Mouse (Mus musculus) spleen, adult 12 weeks (tissue): ENCODE measurements around the gene Gm17332.
A peak's percentile ranks its signal among the peaks of the same experiment; 100 is the strongest.
"Not testable (repeated sequence)": the region's sequence is repeated elsewhere in the genome, so short reads cannot be mapped to it uniquely, and the experiment has no call there.

Experiments used
- DNase-seq: peaks from one replicate; pipeline ENCODE4 v3.0.0; 2022; ENCODE audit warnings: low spot score

Gene Gm17332

DNA sequence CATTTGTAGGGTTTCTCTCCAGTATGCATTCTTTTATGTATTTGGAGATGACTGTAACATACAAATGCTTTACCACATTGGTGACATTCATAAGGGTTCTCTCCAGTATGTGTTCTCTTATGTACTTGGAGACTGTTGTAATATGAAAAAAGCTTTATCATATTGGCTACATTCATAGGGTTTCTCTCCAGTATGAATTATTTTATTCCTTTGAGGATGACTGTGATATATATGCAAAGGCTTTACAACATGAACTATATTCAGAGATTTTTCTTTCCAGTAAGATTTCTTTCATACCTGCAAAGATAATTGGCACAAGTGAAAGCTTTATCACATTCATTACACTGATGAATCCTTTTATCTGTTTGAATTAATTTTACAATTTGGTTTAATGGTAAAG, at the start of gene Gm17332:
TSS of gene Gm17332 (minus strand) at position 101 of the 400 bp plus-strand sequence.
- DNase-seq = no peak

DNA sequence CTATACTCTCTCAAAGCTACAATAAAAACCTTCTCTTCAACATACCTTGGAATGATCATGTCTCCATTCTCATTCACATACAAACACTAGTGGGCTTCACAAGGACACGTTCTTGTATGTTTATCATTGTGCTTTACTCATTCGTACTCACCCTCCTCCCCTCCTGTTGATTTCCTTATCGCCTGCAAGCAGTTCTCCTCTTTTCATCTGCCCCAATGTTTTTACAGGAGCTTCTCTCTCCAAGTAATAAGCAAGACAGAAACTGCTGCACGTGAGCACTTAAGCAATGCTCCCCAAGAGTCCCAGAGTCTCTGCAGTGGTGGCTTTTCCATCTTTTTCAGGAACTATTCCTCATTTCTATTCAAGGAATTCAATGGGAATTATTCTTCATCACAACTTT, 47.7 kb upstream of the Gm17332 start:
- DNase-seq = no peak

DNA sequence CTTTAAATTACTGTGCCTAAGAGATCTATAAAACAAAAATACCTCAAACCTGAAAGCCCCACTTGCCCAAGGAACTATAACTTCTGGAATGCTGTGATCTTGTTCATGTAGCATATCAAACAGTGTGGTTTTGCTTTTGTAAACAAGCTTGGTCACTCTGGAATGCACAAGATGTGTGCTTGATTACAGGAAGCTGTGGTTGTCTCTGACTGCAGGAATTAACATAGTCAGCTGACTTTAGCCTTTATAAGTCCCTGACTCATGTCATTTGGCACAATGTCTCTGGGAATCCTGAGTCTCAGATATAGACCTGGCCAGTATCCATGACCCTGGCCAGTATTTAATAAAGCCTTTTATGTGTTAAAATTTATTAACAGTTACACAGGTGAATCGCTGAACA, 43.1 kb upstream of the Gm17332 start:
- DNase-seq = no peak

DNA sequence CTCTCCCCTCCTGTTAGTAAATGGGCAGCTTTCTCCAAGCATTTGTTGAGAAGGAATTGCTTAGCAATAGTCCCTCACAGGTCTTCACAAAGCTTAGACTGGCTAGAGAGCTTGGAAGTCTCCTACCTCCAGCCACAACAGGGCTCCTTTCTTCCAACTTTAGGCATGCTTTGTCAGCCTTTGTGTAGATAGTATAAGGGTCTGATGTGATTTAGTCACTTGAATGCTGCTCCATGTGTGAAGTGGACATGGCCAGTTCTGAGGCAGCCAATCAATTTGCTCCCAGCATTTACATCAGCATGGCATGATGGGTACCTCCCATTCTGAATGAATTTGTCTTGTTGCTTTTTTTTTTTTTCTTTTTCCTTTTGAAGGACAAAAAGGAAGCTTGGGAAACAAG, 35.7 kb upstream of the Gm17332 start:
- no peak for DNase-seq

DNA sequence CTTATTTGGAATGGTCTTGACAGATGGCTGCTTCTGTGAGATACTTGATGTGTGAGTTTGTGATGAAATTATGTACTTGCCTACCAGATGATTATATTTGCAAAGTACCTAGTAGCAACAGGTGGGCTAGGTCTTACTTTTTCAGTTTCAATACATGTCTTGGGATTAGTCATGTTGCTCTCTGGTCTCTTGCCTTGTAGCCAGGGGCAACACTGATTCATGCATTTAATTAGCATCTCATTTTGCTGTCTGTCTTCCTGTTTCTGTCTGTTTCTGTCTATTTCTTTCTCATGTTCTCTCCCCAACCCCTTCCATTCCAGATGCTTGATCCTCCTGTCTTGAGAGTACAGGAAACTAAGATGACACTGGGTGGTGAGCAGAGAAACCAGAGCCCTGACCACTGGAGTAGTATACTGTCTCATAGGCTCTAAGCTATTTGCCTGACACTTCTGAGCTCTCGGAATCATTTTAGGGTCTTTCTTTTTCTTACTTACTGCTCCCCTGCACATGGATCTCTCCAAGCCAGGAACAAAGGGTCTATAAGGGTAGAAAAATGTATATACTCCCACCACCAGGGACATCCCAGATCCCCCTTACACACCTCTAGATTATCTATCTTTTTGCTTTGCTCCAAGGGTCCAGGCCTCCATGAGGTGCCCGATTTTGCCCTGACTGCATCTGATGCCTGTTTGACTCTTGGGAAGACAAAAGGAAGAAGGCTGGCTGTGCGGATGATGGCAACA, 13.5 kb upstream of the Gm17332 start:
- DNase-seq = no peak

DNA sequence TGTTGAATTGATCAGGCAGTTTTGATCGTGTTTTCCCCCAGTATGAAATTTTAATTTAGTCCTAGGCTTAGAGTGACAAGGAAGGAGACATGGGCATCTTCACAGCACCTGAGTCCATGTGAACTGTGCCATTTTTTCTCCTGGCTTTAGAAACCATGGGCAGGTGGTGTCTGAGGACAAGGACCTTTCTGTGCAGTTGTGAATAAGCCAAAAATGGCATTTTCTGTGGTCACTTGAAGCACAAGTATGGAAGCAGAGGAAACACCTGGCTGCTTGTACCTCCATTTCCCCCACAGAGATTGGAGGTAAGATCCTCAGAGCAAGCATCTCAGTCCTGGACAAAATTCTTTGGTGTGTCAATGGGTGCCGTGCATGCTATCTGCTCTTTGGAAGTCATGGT, 12.5 kb upstream of the Gm17332 start:
- DNase-seq = no peak

DNA sequence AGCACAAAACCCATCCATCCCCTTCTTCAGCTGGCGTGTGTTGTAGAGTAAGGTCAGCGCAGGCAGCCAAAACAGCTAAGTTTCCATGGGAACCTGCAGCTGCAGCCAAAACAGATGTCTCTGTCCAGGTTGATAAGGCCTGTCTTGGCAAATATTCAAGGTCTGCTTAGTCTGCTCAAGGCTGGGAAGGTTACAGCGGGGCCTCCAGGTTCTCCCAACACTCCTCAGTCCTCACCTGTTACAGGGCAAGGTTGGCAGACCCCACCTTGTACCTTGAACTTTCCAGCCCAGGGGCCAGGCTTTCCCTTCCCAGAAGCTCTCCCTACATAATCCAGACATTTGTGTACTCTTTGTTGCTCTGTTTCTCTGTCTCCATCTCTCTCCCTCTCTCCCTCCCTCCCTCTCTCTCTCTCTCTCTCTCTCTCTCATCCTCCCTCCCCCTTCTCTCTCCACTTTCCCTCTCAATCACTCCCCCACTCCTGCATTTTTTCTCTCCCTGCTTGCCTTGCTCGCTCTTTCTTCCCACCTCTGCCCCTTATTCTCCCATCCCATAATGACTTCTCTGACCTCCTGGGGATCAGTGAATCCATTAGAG, 12.1 kb downstream of the Gm17332 start:
- DNase-seq = peak; percentile 68

DNA sequence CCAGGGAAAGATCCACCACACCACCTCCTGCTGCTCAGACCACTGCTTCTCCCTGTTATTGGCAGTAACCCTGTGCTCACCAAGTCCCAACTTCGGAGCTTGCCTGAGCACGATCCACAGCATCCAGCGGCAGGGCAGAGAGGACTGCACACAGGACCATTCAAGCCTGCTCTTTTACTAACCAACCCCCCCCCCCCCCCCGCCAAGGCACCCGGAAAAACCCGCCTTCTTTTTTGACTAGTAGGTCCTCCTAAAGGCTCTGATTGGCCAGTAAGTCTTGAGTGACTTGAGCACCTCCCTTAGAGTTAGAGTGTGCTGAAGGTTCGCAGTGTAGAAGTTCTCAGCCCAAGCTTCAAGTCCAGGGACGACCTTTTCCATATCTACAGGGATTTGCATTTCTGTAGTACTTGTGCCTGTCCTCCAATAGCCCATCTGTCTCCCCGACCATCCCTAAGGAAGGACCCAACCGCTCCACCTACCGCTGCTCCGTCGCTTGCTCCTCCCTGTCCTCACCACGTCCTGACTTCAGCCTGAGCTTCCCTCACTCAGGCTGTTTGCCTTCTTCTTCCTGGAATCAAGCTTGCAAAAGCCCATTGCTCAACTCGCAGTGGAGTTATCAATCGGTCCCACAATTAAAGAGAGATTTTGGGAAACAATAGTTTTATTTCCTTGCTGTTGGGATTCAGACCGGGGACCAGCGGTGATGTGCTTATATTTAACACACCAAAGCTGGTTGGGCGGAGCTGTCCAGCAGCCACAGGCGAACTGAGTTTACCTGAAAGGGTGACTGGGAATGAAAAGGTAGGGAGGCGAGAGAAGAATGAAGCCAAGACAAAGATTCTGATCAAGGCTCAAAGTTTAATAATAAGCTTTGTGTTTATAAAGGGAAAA, 12.9 kb downstream of the Gm17332 start:
- DNase-seq = peak; percentile 53

DNA sequence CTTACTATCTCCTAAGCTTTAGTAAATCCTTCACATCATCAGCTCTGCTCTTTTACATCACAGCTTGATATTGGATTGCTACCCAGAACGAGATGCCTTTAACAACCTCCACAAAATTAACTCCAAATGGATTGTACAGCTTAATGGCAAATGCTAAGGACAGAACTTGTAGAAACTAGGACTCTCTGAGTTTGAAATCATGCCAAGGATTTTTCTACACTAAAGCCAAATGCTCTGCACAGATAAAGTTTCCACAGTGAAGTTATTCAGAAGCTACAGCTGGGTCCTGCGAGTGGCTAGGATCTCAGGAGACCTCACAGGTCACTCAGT, 13.5 kb downstream of the Gm17332 start:
- no peak for DNase-seq

DNA sequence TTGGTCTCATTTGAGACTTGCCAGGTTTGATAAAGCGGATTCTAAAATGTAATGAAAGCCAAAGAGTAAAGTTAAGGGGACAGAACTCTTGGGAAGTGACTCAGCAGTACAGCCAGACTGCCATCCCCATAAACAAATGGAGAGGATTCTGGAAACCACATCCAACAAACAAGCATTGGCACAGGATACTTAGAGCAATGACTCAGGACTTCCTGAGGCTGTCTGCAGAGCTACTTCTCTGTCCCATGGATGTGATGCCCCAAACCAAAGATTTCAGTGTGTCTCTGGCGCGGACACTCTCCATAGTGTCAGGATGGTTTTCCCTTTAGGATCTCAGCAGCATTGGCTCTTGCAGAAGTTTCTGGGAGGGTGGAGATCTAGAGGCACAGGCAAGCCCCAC, 25.2 kb downstream of the Gm17332 start:
- DNase-seq = no peak

DNA sequence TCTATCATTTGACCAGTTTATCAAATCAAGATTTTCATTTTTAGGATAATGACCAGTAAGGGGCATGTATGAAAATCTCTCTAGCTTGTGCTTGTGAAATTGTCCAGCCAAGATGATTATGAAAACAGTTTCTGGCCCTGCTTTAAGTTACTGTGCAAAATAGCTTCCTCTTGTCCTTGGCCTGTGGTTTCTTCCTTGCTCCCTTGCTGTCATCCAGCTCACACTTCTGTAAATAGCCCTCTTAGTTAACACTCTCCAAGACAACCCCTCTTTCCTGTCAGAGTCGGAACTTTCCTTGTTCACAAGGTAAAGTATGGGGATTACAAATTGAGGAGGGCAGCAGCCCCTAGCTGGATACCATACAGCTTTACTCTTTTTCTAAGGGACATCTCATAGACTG, 43.9 kb downstream of the Gm17332 start:
- not testable (repeated sequence) for DNase-seq

DNA sequence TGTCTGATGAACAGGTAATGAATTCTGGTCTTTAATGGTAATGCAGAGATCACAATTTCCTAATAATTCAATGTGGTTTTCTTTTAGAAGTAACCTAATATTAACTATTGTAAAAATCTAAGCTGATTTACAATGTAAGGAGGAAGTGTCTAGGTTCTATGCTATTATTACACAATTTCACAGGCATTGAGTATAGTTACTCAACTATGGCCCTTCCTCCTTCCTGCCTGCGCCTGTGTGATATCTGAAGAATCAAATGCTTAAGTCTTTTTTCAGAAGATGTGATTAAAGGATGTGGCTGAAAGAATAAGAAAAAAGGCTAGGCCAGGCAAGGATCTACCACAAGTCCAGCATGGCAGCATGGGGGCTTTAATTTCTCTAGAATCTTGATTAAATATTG, 47.4 kb downstream of the Gm17332 start:
- DNase-seq = not testable (repeated sequence)

DNA sequence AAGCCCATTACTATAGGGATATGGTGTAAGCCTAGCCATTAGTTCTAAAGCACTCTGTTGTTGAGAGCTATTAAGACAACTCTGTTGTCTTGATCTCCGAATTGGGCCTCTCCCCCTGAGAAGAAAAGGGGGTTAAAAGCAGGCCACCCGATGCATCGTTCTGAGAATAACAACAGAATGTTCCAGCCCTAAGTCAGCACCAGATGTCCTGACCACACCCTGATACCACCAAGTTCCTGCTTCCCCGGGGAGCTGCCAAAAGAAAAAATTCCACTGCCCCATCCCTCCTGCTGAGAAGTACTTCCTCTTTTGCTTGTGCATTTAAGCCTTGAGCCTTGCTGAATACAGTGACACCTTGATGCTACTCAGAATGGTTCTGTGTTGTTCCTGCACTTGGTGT, 48.5 kb downstream of the Gm17332 start:
- DNase-seq = not testable (repeated sequence)
